In genomic region chr8:106177594-106177993, GRCm38 (mm10) we compare ENCODE assay signal across 28 mouse cellular contexts. TPM values are rescaled to one million over a fixed set of nuclear protein-coding genes. Genes with fewer than 3 reads are reported as not detected.
DNase-seq lines count a peak whose midpoint lies in the region; ATAC-seq and TF ChIP-seq lines count a peak whose summit lies in the region.
"Had no signal": no experiment of that assay in that cellular context is flagged by ENCODE, and none has a peak within 500 bp of the region (broad histone marks: within the 10 kb centered on the region; RNA-seq: fewer than 3 reads in every experiment).

No protein-coding gene starts in this region.

- H3K27me3 ChIP-seq in forebrain, embryonic 11.5 days (ENCODE audit: control insufficient read depth, insufficient read depth, low read length) = no peaks in the 10 kb centered on the region
- no peaks in the 10 kb centered on the region for H3K27me3 ChIP-seq in forebrain, postnatal 0 days (ENCODE audit: insufficient read depth, low read length)
- H3K27me3 ChIP-seq in lung, embryonic 14.5 days (ENCODE audit: insufficient read depth, low read length) = no peaks in the 10 kb centered on the region
- no peaks in the 10 kb centered on the region for H3K27me3 ChIP-seq in MEL (ENCODE audit: control insufficient read depth in 1 of 2, insufficient read depth in 2 of 2, low read length in 2 of 2)
- H3K27me3 ChIP-seq: heart, embryonic 15.5 days; hindbrain, embryonic 13.5 days; intestine, embryonic 15.5 days had no signal

- peak in 1 of 2 experiments; percentile 39; a peak in 1 of 4 replicates for TF ChIP-seq EP300 in MEL (IDR thresholded peaks at IDR 0.05; ENCODE audit: low read depth in 1 of 2, low read length in 2 of 2)

- H3K9me3 ChIP-seq in forebrain, embryonic 11.5 days (ENCODE audit: control insufficient read depth, low read length) = no peaks in the 10 kb centered on the region
- H3K9me3 ChIP-seq in forebrain, postnatal 0 days (ENCODE audit: low read length) = no peaks in the 10 kb centered on the region
- no peaks in the 10 kb centered on the region for H3K9me3 ChIP-seq in lung, embryonic 14.5 days (ENCODE audit: low read depth, low read length)
- no peaks in the 10 kb centered on the region for H3K9me3 ChIP-seq in MEL (replicated peaks; ENCODE audit: insufficient read depth, low read length)
- H3K9me3 ChIP-seq: heart, embryonic 15.5 days; hindbrain, embryonic 10.5 days; hindbrain, embryonic 13.5 days; intestine, embryonic 15.5 days had no signal

- peak; percentile 16 for DNase-seq in forebrain, embryonic 11.5 days (ENCODE audit: low spot score)
- DNase-seq in forebrain, postnatal 0 days = no peak
- no peak for DNase-seq in lung, embryonic 14.5 days
- DNase-seq in lung, postnatal 10 days = no peak
- DNase-seq in MEL (ENCODE audit: low read depth, low spot score) = no peak
- DNase-seq in mesoderm, embryonic 11.5 days (ENCODE audit: low read depth, low spot score) = peak; percentile 23
- DNase-seq: adrenal gland, postnatal 10 days; cerebellum, adult 11 months; cerebellum, adult 2 months; cerebellum, adult 9-11 months; cerebellum, postnatal 25 days; gastrocnemius, postnatal 10 days; gastrocnemius, postnatal 36 days; heart, postnatal 10 days; heart, postnatal 36 days; kidney, adult 11 months had no signal

- no peak for TF ChIP-seq RAD21 in MEL (IDR thresholded peaks at IDR 0.05; ENCODE audit: low read depth, low read length)

- H3K36me3 ChIP-seq in forebrain, embryonic 11.5 days (ENCODE audit: control insufficient read depth, insufficient read depth, low read length) = no peaks in the 10 kb centered on the region
- H3K36me3 ChIP-seq in forebrain, postnatal 0 days (ENCODE audit: insufficient read depth) = peaks cover 14% of the 10 kb centered on the region
- H3K36me3 ChIP-seq in lung, embryonic 14.5 days (ENCODE audit: insufficient read depth) = peaks cover 10% of the 10 kb centered on the region; the same call in 1 of the 2 replicates
- peaks cover 7 to 30% of the 10 kb centered on the region in 2 experiments for H3K36me3 ChIP-seq in MEL (ENCODE audit: control insufficient read depth in 1 of 2, insufficient read depth in 2 of 2, low read length in 2 of 2)
- H3K36me3 ChIP-seq: intestine, embryonic 15.5 days had no signal

- H3K79me2 ChIP-seq in MEL (ENCODE audit: control insufficient read depth, insufficient read depth, low read length, poor library complexity) = peaks cover 12% of the 10 kb centered on the region

- H3K4me3 ChIP-seq in forebrain, embryonic 11.5 days (ENCODE audit: low read depth, low read length) = no peak overlapping the region
- H3K4me3 ChIP-seq in forebrain, postnatal 0 days (ENCODE audit: low read depth, low read length) = no peak overlapping the region
- H3K4me3 ChIP-seq in lung, embryonic 14.5 days (ENCODE audit: low read depth, low read length) = no peak overlapping the region
- H3K4me3 ChIP-seq in MEL (ENCODE audit: control insufficient read depth in 1 of 2, insufficient read depth in 1 of 2, low read depth in 2 of 2, low read length in 2 of 2) = no peak overlapping the region
- H3K4me3 ChIP-seq: heart, embryonic 15.5 days; hindbrain, embryonic 10.5 days; hindbrain, embryonic 13.5 days; intestine, embryonic 15.5 days had no signal

- TF ChIP-seq POLR2A in MEL (IDR thresholded peaks at IDR 0.05; ENCODE audit: control insufficient read depth in 1 of 2, insufficient read depth in 1 of 2, low read depth in 1 of 2, low read length in 2 of 2, poor library complexity in 1 of 2) = no peak

- H3K4me1 ChIP-seq in forebrain, embryonic 11.5 days (replicated peaks; ENCODE audit: control insufficient read depth, insufficient read depth, low read length) = peaks cover 3% of the 10 kb centered on the region; the same call in 1 of the 2 replicates
- no peaks in the 10 kb centered on the region for H3K4me1 ChIP-seq in forebrain, postnatal 0 days (ENCODE audit: insufficient read depth)
- H3K4me1 ChIP-seq in lung, embryonic 14.5 days (ENCODE audit: insufficient read depth) = peaks cover 3% of the 10 kb centered on the region; the same call in 1 of the 2 replicates
- peaks cover 19 to 25% of the 10 kb centered on the region in 2 experiments for H3K4me1 ChIP-seq in MEL (ENCODE audit: control insufficient read depth in 1 of 2, insufficient read depth in 2 of 2, low read length in 2 of 2)

- no peak for ATAC-seq in forebrain, embryonic 11.5 days (replicated peaks; ENCODE audit: low FRiP score)
- no peak for ATAC-seq in forebrain, postnatal 0 days
- no peak for ATAC-seq in lung, embryonic 14.5 days (ENCODE audit: insufficient read depth)
- ATAC-seq: activated CD4-positive, CD25-positive, alpha-beta regulatory T cell, adult 4 months; CD4-positive, CD25-positive, alpha-beta regulatory T cell, adult 4 months; forebrain, embryonic 14.5 days; hindbrain, embryonic 16.5 days; intestine, embryonic 15.5 days had no signal

- TF ChIP-seq CTCF in forebrain, postnatal 0 days (IDR thresholded peaks at IDR 0.05; ENCODE audit: low read depth) = no peak
- no peak for TF ChIP-seq CTCF in lung, embryonic 14.5 days (IDR thresholded peaks at IDR 0.05; ENCODE audit: low read depth)
- no peak for TF ChIP-seq CTCF in MEL (IDR thresholded peaks at IDR 0.05 in 2 of 3, conservative IDR thresholded peaks at IDR 0.05 in 1 of 3; ENCODE audit: control insufficient read depth in 1 of 3, insufficient read depth in 1 of 3, low read depth in 2 of 3, low read length in 3 of 3, poor library complexity in 1 of 3, severe bottlenecking in 1 of 3)

- H3K4me2 ChIP-seq in forebrain, embryonic 11.5 days (ENCODE audit: low read depth, low read length, severe bottlenecking) = no peak overlapping the region
- H3K4me2 ChIP-seq in forebrain, postnatal 0 days (ENCODE audit: low read depth) = no peak overlapping the region
- no peak overlapping the region for H3K4me2 ChIP-seq in lung, embryonic 14.5 days
- H3K4me2 ChIP-seq: heart, embryonic 11.5 days; heart, embryonic 15.5 days; hindbrain, embryonic 13.5 days; intestine, embryonic 15.5 days had no signal

- H3K9ac ChIP-seq in forebrain, embryonic 11.5 days (ENCODE audit: low read length) = no peak overlapping the region
- H3K9ac ChIP-seq in forebrain, postnatal 0 days = no peak overlapping the region
- H3K9ac ChIP-seq in lung, embryonic 14.5 days = no peak overlapping the region
- H3K9ac ChIP-seq in MEL (ENCODE audit: control insufficient read depth, low read depth, low read length, poor library complexity, severe bottlenecking) = no peak overlapping the region
- H3K9ac ChIP-seq: heart, embryonic 15.5 days; hindbrain, embryonic 13.5 days; intestine, embryonic 15.5 days had no signal

- no peak overlapping the region for H3K27ac ChIP-seq in forebrain, embryonic 11.5 days (ENCODE audit: low read depth, low read length)
- no peak overlapping the region for H3K27ac ChIP-seq in forebrain, postnatal 0 days (ENCODE audit: low read depth, low read length)
- H3K27ac ChIP-seq in lung, embryonic 14.5 days (ENCODE audit: low read depth) = 0 out of 2 replicates have a peak overlapping the region, but pooled peaks have one; percentile 2
- no peak overlapping the region for H3K27ac ChIP-seq in MEL (ENCODE audit: control insufficient read depth, low read depth, low read length)
- H3K27ac ChIP-seq: heart, embryonic 15.5 days; hindbrain, embryonic 10.5 days; hindbrain, embryonic 13.5 days; intestine, embryonic 15.5 days had no signal

- WGBS in forebrain, embryonic 11.5 days = 80% methylated on average over 1 of the region's 1 CpGs
- 81% methylated on average over 1 of the region's 1 CpGs for WGBS in forebrain, postnatal 0 days
- 37% methylated on average over 1 of the region's 1 CpGs for WGBS in lung, embryonic 14.5 days

RNA-seq across cellular contexts. Expression of gene Slc7a6, which starts 8.9 kb away (rescaled TPM):
- polyA plus RNA-seq in forebrain, embryonic 11.5 days (2014; fragmentation: Nextera tagmentation; extraction: Ambion mirVana) = 103 and 106 TPM in 2 replicates
- 29.9 and 43.6 TPM in 2 replicates for total RNA-seq in forebrain, postnatal 0 days (2014; rRNA removed)
- polyA plus RNA-seq in forebrain, postnatal 0 days (2015; fragmentation: Nextera tagmentation; extraction: Ambion mirVana) = 48.9 and 50.8 TPM in 2 replicates
- polyA plus RNA-seq in lung, embryonic 14.5 days (2014; fragmentation: Nextera tagmentation; extraction: Ambion mirVana) = 80.6 and 85.0 TPM in 2 replicates
- 26.2 and 34.4 TPM in 2 replicates for total RNA-seq in MEL (2012; rRNA removed)
- 10 to 100 TPM in 1 of 2 experiments, not detected in 1; 48.2 TPM for polyA plus RNA-seq in MEL (2012; ENCODE audit: insufficient read depth in 1 of 2, insufficient read length in 2 of 2, low read depth in 1 of 2, low replicate concordance in 2 of 2, missing spikeins in 1 of 2)

RNA-seq across cellular contexts. Expression of gene Pla2g15, which starts 27.4 kb away (rescaled TPM):
- 7.1 and 7.4 TPM in 2 replicates for polyA plus RNA-seq in forebrain, embryonic 11.5 days (2014; fragmentation: Nextera tagmentation; extraction: Ambion mirVana)
- 16.0 and 17.8 TPM in 2 replicates for total RNA-seq in forebrain, postnatal 0 days (2014; rRNA removed)
- 11.7 and 15.6 TPM in 2 replicates for polyA plus RNA-seq in forebrain, postnatal 0 days (2015; fragmentation: Nextera tagmentation; extraction: Ambion mirVana)
- polyA plus RNA-seq in lung, embryonic 14.5 days (2014; fragmentation: Nextera tagmentation; extraction: Ambion mirVana) = 3.5 and 3.8 TPM in 2 replicates
- total RNA-seq in MEL (2012; rRNA removed) = 4.0 and 6.2 TPM in 2 replicates
- polyA plus RNA-seq in MEL (2012; ENCODE audit: insufficient read depth in 1 of 2, insufficient read length in 2 of 2, low read depth in 1 of 2, low replicate concordance in 2 of 2, missing spikeins in 1 of 2) = 1 to 10 TPM in 1 of 2 experiments, not detected in 1; 9.4 TPM

RNA-seq across cellular contexts. Expression of gene Slc7a6os, which starts 33.1 kb away (rescaled TPM):
- 44.1 and 46.8 TPM in 2 replicates for polyA plus RNA-seq in forebrain, embryonic 11.5 days (2014; fragmentation: Nextera tagmentation; extraction: Ambion mirVana)
- total RNA-seq in forebrain, postnatal 0 days (2014; rRNA removed) = 59.3 and 73.1 TPM in 2 replicates
- polyA plus RNA-seq in forebrain, postnatal 0 days (2015; fragmentation: Nextera tagmentation; extraction: Ambion mirVana) = 32.4 and 36.3 TPM in 2 replicates
- polyA plus RNA-seq in lung, embryonic 14.5 days (2014; fragmentation: Nextera tagmentation; extraction: Ambion mirVana) = 36.7 and 38.6 TPM in 2 replicates
- total RNA-seq in MEL (2012; rRNA removed) = 41.6 and 52.0 TPM in 2 replicates
- polyA plus RNA-seq in MEL (2012; ENCODE audit: insufficient read depth in 1 of 2, insufficient read length in 2 of 2, low read depth in 1 of 2, low replicate concordance in 2 of 2, missing spikeins in 1 of 2) = 10 to 100 TPM in 1 of 2 experiments, not detected in 1; 53.6 TPM

RNA-seq across cellular contexts. Expression of gene Prmt7, which starts 33.1 kb away (rescaled TPM):
- 68.8 and 73.1 TPM in 2 replicates for polyA plus RNA-seq in forebrain, embryonic 11.5 days (2014; fragmentation: Nextera tagmentation; extraction: Ambion mirVana)
- total RNA-seq in forebrain, postnatal 0 days (2014; rRNA removed) = 65.5 and 72.5 TPM in 2 replicates
- polyA plus RNA-seq in forebrain, postnatal 0 days (2015; fragmentation: Nextera tagmentation; extraction: Ambion mirVana) = 47.0 and 49.6 TPM in 2 replicates
- polyA plus RNA-seq in lung, embryonic 14.5 days (2014; fragmentation: Nextera tagmentation; extraction: Ambion mirVana) = 48.7 and 53.9 TPM in 2 replicates
- total RNA-seq in MEL (2012; rRNA removed) = 71.2 and 74.5 TPM in 2 replicates
- polyA plus RNA-seq in MEL (2012; ENCODE audit: insufficient read depth in 1 of 2, insufficient read length in 2 of 2, low read depth in 1 of 2, low replicate concordance in 2 of 2, missing spikeins in 1 of 2) = 10 to 100 TPM in 1 of 2 experiments, not detected in 1; 63.3 TPM

RNA-seq across cellular contexts. Expression of gene Esrp2, which starts 40.8 kb away (rescaled TPM):
- polyA plus RNA-seq in forebrain, embryonic 11.5 days (2014; fragmentation: Nextera tagmentation; extraction: Ambion mirVana) = 2.3 and 2.4 TPM in 2 replicates
- total RNA-seq in forebrain, postnatal 0 days (2014; rRNA removed) = 0.14 TPM in 1 of 2 replicates, not detected in the other
- not detected in 2 replicates for polyA plus RNA-seq in forebrain, postnatal 0 days (2015; fragmentation: Nextera tagmentation; extraction: Ambion mirVana)
- polyA plus RNA-seq in lung, embryonic 14.5 days (2014; fragmentation: Nextera tagmentation; extraction: Ambion mirVana) = 29.6 and 31.1 TPM in 2 replicates
- 1.3 and 2.3 TPM in 2 replicates for total RNA-seq in MEL (2012; rRNA removed)
- 1 to 10 TPM in 1 of 2 experiments, not detected in 1; 4.5 TPM for polyA plus RNA-seq in MEL (2012; ENCODE audit: insufficient read depth in 1 of 2, insufficient read length in 2 of 2, low read depth in 1 of 2, low replicate concordance in 2 of 2, missing spikeins in 1 of 2)
- total RNA-seq: common myeloid progenitor, adult 5-6 weeks; gastrocnemius, adult 18-20 months; granulocyte monocyte progenitor cell, adult 5-6 weeks had no signal
- polyA plus RNA-seq: CD4-positive, CD25-positive, alpha-beta regulatory T cell, adult 4 months had no signal

Comparison
In these comparisons a context has a peak if more than half of its experiments do, and no peak if none do; other contexts are left out.
1. DNase-seq: peak in forebrain, embryonic 11.5 days (single experiment) and mesoderm, embryonic 11.5 days (single experiment); none in forebrain, postnatal 0 days (single experiment), lung, embryonic 14.5 days (single experiment), lung, postnatal 10 days (single experiment) and MEL (single experiment).